In genomic region chr1:166151341-166151740, GRCm38 (mm10) we compare ENCODE assay signal across 21 mouse cellular contexts. TPM values are rescaled to one million over a fixed set of nuclear protein-coding genes. Genes with fewer than 3 reads are reported as not detected.
DNase-seq lines count a peak whose midpoint lies in the region; ATAC-seq and TF ChIP-seq lines count a peak whose summit lies in the region.
"Had no signal": no experiment of that assay in that cellular context is flagged by ENCODE, and none has a peak within 500 bp of the region (broad histone marks: within the 10 kb centered on the region; RNA-seq: fewer than 3 reads in every experiment).

No protein-coding gene starts in this region.

- no peak for ATAC-seq in forebrain, postnatal 0 days
- no peak for ATAC-seq in forebrain, embryonic 12.5 days (ENCODE audit: low FRiP score)
- no peak for ATAC-seq in liver, postnatal 0 days
- ATAC-seq in liver, embryonic 11.5 days (replicated peaks; ENCODE audit: low FRiP score) = no peak
- ATAC-seq: midbrain, embryonic 16.5 days had no signal

- WGBS in forebrain, postnatal 0 days = 50% methylated on average over 11 of the region's 11 CpGs
- WGBS in forebrain, embryonic 12.5 days = 65% methylated on average over 11 of the region's 11 CpGs
- 65% methylated on average over 11 of the region's 11 CpGs for WGBS in liver, postnatal 0 days (ENCODE audit: insufficient replicate concordance)
- WGBS in liver, embryonic 11.5 days = 71% methylated on average over 11 of the region's 11 CpGs

- H3K4me2 ChIP-seq in forebrain, postnatal 0 days (ENCODE audit: low read depth) = no peak overlapping the region
- H3K4me2 ChIP-seq in forebrain, embryonic 12.5 days = no peak overlapping the region
- no peak overlapping the region for H3K4me2 ChIP-seq in liver, postnatal 0 days (ENCODE audit: low read depth, low read length)
- H3K4me2 ChIP-seq in liver, embryonic 11.5 days = no peak overlapping the region
- H3K4me2 ChIP-seq: embryonic facial prominence, embryonic 13.5 days; heart, embryonic 13.5 days; limb, embryonic 12.5 days had no signal

- H3K4me1 ChIP-seq in forebrain, postnatal 0 days (ENCODE audit: insufficient read depth) = no peaks in the 10 kb centered on the region
- H3K4me1 ChIP-seq in forebrain, embryonic 12.5 days = peaks cover 8% of the 10 kb centered on the region
- H3K4me1 ChIP-seq in liver, postnatal 0 days (ENCODE audit: insufficient read depth) = peaks cover 2% of the 10 kb centered on the region; the same call in 1 of the 2 replicates
- peaks cover 9% of the 10 kb centered on the region for H3K4me1 ChIP-seq in liver, embryonic 11.5 days (replicated peaks; ENCODE audit: control insufficient read depth, insufficient read depth, low read length)
- H3K4me1 ChIP-seq: limb, embryonic 12.5 days had no signal

- H3K9me3 ChIP-seq in forebrain, postnatal 0 days (ENCODE audit: low read length) = no peaks in the 10 kb centered on the region
- no peaks in the 10 kb centered on the region for H3K9me3 ChIP-seq in forebrain, embryonic 12.5 days
- no peaks in the 10 kb centered on the region for H3K9me3 ChIP-seq in liver, postnatal 0 days (ENCODE audit: low read length)
- H3K9me3 ChIP-seq in liver, embryonic 11.5 days (ENCODE audit: control insufficient read depth, low read length) = no peaks in the 10 kb centered on the region
- H3K9me3 ChIP-seq: embryonic facial prominence, embryonic 13.5 days; heart, embryonic 13.5 days; limb, embryonic 12.5 days had no signal

- no peak for TF ChIP-seq EP300 in liver, postnatal 0 days (IDR thresholded peaks at IDR 0.05; ENCODE audit: low read depth)

- H3K27ac ChIP-seq in forebrain, postnatal 0 days (ENCODE audit: low read depth, low read length) = no peak overlapping the region
- no peak overlapping the region for H3K27ac ChIP-seq in forebrain, embryonic 12.5 days
- no peak overlapping the region for H3K27ac ChIP-seq in liver, postnatal 0 days (ENCODE audit: low read depth)
- H3K27ac ChIP-seq in liver, embryonic 11.5 days (ENCODE audit: low read depth, low read length) = no peak overlapping the region
- H3K27ac ChIP-seq: embryonic facial prominence, embryonic 13.5 days; heart, embryonic 13.5 days; limb, embryonic 12.5 days; liver, embryonic 14.5 days; macrophage had no signal

- H3K27me3 ChIP-seq in forebrain, postnatal 0 days (ENCODE audit: insufficient read depth, low read length) = peaks cover 8% of the 10 kb centered on the region
- H3K27me3 ChIP-seq in forebrain, embryonic 12.5 days = peaks cover 24% of the 10 kb centered on the region
- peaks cover 10% of the 10 kb centered on the region; the same call in 1 of the 2 replicates for H3K27me3 ChIP-seq in liver, postnatal 0 days (ENCODE audit: insufficient read depth, low read length)
- H3K27me3 ChIP-seq in liver, embryonic 11.5 days (replicated peaks; ENCODE audit: control insufficient read depth, insufficient read depth, low read length) = peaks cover 19% of the 10 kb centered on the region

- H3K36me3 ChIP-seq in forebrain, postnatal 0 days (ENCODE audit: insufficient read depth) = no peaks in the 10 kb centered on the region
- no peaks in the 10 kb centered on the region for H3K36me3 ChIP-seq in forebrain, embryonic 12.5 days (replicated peaks)
- H3K36me3 ChIP-seq in liver, postnatal 0 days (replicated peaks; ENCODE audit: insufficient read depth, low read length) = no peaks in the 10 kb centered on the region
- H3K36me3 ChIP-seq in liver, embryonic 11.5 days (ENCODE audit: control insufficient read depth, insufficient read depth, low read length) = no peaks in the 10 kb centered on the region
- H3K36me3 ChIP-seq: embryonic facial prominence, embryonic 13.5 days; G1E; heart, embryonic 13.5 days; limb, embryonic 12.5 days had no signal

- DNase-seq in forebrain, postnatal 0 days = peak; percentile 44
- DNase-seq in liver, postnatal 0 days = no peak
- DNase-seq in liver, embryonic 11.5 days (ENCODE audit: low spot score) = no peak
- DNase-seq in 3T3-L1 (ENCODE audit: low read depth, low spot score) = peak; percentile 48
- peak; percentile 52 for DNase-seq in NIH3T3 (ENCODE audit: low read depth)
- no peak for DNase-seq in heart, adult 9 months (ENCODE audit: low spot score in 2 of 2)
- no peak for DNase-seq in kidney, adult 11 months
- DNase-seq: gastrocnemius, postnatal 36 days; heart, postnatal 36 days; kidney, postnatal 10 days; right cerebral cortex, postnatal 25 days had no signal

- no peak overlapping the region for H3K9ac ChIP-seq in forebrain, postnatal 0 days
- H3K9ac ChIP-seq in forebrain, embryonic 12.5 days = no peak overlapping the region
- no peak overlapping the region for H3K9ac ChIP-seq in liver, postnatal 0 days (replicated peaks)
- H3K9ac ChIP-seq in liver, embryonic 11.5 days (ENCODE audit: low read depth, low read length) = no peak overlapping the region
- H3K9ac ChIP-seq: embryonic facial prominence, embryonic 13.5 days; heart, embryonic 13.5 days; limb, embryonic 12.5 days; liver, embryonic 14.5 days had no signal

- TF ChIP-seq CTCF in forebrain, postnatal 0 days (IDR thresholded peaks at IDR 0.05; ENCODE audit: low read depth) = peak; percentile 53
- TF ChIP-seq CTCF in liver, postnatal 0 days (IDR thresholded peaks at IDR 0.05; ENCODE audit: low read depth) = peak; percentile 24; the same call in 1 of the 2 replicates

- no peak overlapping the region for H3K4me3 ChIP-seq in forebrain, postnatal 0 days (ENCODE audit: low read depth, low read length)
- no peak overlapping the region for H3K4me3 ChIP-seq in forebrain, embryonic 12.5 days (replicated peaks)
- H3K4me3 ChIP-seq in liver, postnatal 0 days (ENCODE audit: low read depth, low read length) = no peak overlapping the region
- no peak overlapping the region for H3K4me3 ChIP-seq in liver, embryonic 11.5 days (ENCODE audit: low read depth, low read length)
- H3K4me3 ChIP-seq: embryonic facial prominence, embryonic 13.5 days; heart, embryonic 13.5 days; limb, embryonic 12.5 days had no signal

RNA-seq across cellular contexts. Expression of gene Gpa33, which starts 21.3 kb away (rescaled TPM):
- total RNA-seq in forebrain, postnatal 0 days (2014; rRNA removed) = 0.14 TPM in 1 of 2 replicates, not detected in the other
- 0.23 TPM in 1 of 2 replicates, not detected in the other for polyA plus RNA-seq in forebrain, postnatal 0 days (2015; fragmentation: Nextera tagmentation; extraction: Ambion mirVana)
- not detected in 2 replicates for polyA plus RNA-seq in forebrain, embryonic 12.5 days (2016; fragmentation: Nextera tagmentation; extraction: Ambion mirVana)
- polyA plus RNA-seq in liver, postnatal 0 days (2015; fragmentation: Nextera tagmentation; extraction: Ambion mirVana) = not detected in 2 replicates
- not detected in 2 replicates for polyA plus RNA-seq in liver, embryonic 11.5 days (2014; fragmentation: Nextera tagmentation; extraction: Ambion mirVana)
- total RNA-seq: gastrocnemius, postnatal 36 days; heart, postnatal 36 days; left cerebral cortex, adult 8-10 months had no signal
- polyA plus RNA-seq: G1E; heart, embryonic 13.5 days; macrophage had no signal

RNA-seq across cellular contexts. Expression of gene Dusp27, which starts 23.6 kb away (rescaled TPM):
- 0.54 and 1.00 TPM in 2 replicates for total RNA-seq in forebrain, postnatal 0 days (2014; rRNA removed)
- polyA plus RNA-seq in forebrain, postnatal 0 days (2015; fragmentation: Nextera tagmentation; extraction: Ambion mirVana) = 0.45 and 0.48 TPM in 2 replicates
- 1.4 and 1.8 TPM in 2 replicates for polyA plus RNA-seq in forebrain, embryonic 12.5 days (2016; fragmentation: Nextera tagmentation; extraction: Ambion mirVana)
- 0.04 and 0.20 TPM in 2 replicates for polyA plus RNA-seq in liver, postnatal 0 days (2015; fragmentation: Nextera tagmentation; extraction: Ambion mirVana)
- 0.84 and 1.0 TPM in 2 replicates for polyA plus RNA-seq in liver, embryonic 11.5 days (2014; fragmentation: Nextera tagmentation; extraction: Ambion mirVana)
- total RNA-seq: adrenal gland, adult 18-20 months had no signal
- polyA plus RNA-seq: G1E had no signal

Comparison
In these comparisons a context has a peak if more than half of its experiments do, and no peak if none do; other contexts are left out.
1. DNase-seq: peak in forebrain, postnatal 0 days (single experiment), 3T3-L1 (single experiment) and NIH3T3 (single experiment); none in liver, postnatal 0 days (single experiment), liver, embryonic 11.5 days (single experiment), heart, adult 9 months (0 of 2) and kidney, adult 11 months (single experiment).